Mouse (Mus musculus): Measurements from ENCODE around the gene Olfr105-ps. TPM values are rescaled to one million over a fixed set of nuclear protein-coding genes. Genes with fewer than 3 reads are reported as not detected.

Olfr105-ps gene
- total RNA-seq (2021), result not detected

GRCm38 (mm10) chr17:37378733-37379132 is at the start of gene Olfr105-ps:
TSS of gene Olfr105-ps (plus strand) at chr17:37379033.
- intact Hi-C loops (cut with DNase I), result no loop called here
- DNase-seq (ENCODE audit: low spot score in 2 of 2), result no peak

GRCm38 (mm10) chr17:37339598-37339997 is 39.2 kb upstream of the Olfr105-ps start, which contains the start of gene Olfr103:
TSS of gene Olfr103 (minus strand) at chr17:37339698.
- intact Hi-C loops (cut with DNase I), result no loop called here
- no peak for DNase-seq (ENCODE audit: low spot score in 2 of 2)

GRCm38 (mm10) chr17:37359282-37359681 is 19.6 kb upstream of the Olfr105-ps start, which contains the start of gene Olfr104-ps:
TSS of gene Olfr104-ps (plus strand) at chr17:37359582.
- intact Hi-C loops (cut with DNase I), result no loop called here
- DNase-seq (ENCODE audit: low spot score in 2 of 2), result no peak

- intact Hi-C loops (cut with DNase I), result no loop called here
- DNase-seq (ENCODE audit: low spot score in 2 of 2), result no peak
Measured at GRCm38 (mm10) chr17:37390093-37390492, 11.3 kb downstream of the Olfr105-ps start, which contains the start of gene Olfr106-ps. TSS of gene Olfr106-ps (plus strand) at chr17:37390393.

- DNase-seq (ENCODE audit: low spot score in 2 of 2), result no peak
- intact Hi-C loops (cut with DNase I), result no loop called here
Measured at GRCm38 (mm10) chr17:37398926-37399325, 20.1 kb downstream of the Olfr105-ps start, which contains the start of gene Olfr107. TSS of gene Olfr107 (plus strand) at chr17:37399226.

GRCm38 (mm10) chr17:37413380-37413779 is 34.5 kb downstream of the Olfr105-ps start:
- no peak for DNase-seq (ENCODE audit: low spot score in 2 of 2)

More at GRCm38 (mm10) chr17:37413380-37413779, 34.5 kb downstream of the Olfr105-ps start:
- intact Hi-C loops (cut with DNase I), result no loop called here

Other genes starting within 250 kb of the Olfr105-ps start
- gene Olfr93, start 217.5 kb upstream of the Olfr105-ps start, total RNA-seq (2021), result not detected
- not detected for gene Ubd, start 185.1 kb upstream of the Olfr105-ps start, total RNA-seq (2021)
- not detected for gene Olfr94, start 178.0 kb upstream of the Olfr105-ps start, total RNA-seq (2021)
- gene Olfr95, start 165.9 kb upstream of the Olfr105-ps start, total RNA-seq (2021), result not detected
- not detected for gene Olfr96, start 158.9 kb upstream of the Olfr105-ps start, total RNA-seq (2021)
- gene Olfr97, start 141.7 kb upstream of the Olfr105-ps start, total RNA-seq (2021), result not detected
- not detected for gene Olfr98, start 115.3 kb upstream of the Olfr105-ps start, total RNA-seq (2021)
- 1 to 10 TPM; 3.2 to 3.4 TPM for gene H2-M3, start 108.8 kb upstream of the Olfr105-ps start, total RNA-seq (2021)
- gene Olfr99, start 95.6 kb upstream of the Olfr105-ps start, total RNA-seq (2021), result not detected
- not detected for gene Olfr101, start 74.7 kb upstream of the Olfr105-ps start, total RNA-seq (2021)
- gene Olfr102, start 62.0 kb upstream of the Olfr105-ps start, total RNA-seq (2021), result not detected
- not detected for gene Olfr103, start 39.3 kb upstream of the Olfr105-ps start, total RNA-seq (2021)
- gene Olfr104-ps, start 19.5 kb upstream of the Olfr105-ps start, total RNA-seq (2021), result not detected
- gene Olfr106-ps, start 11.4 kb downstream of the Olfr105-ps start, total RNA-seq (2021), result not detected
- gene Olfr107, start 20.2 kb downstream of the Olfr105-ps start, total RNA-seq (2021), result not detected
- not detected for gene Olfr108, start 66.4 kb downstream of the Olfr105-ps start, total RNA-seq (2021)
- gene Olfr109, start 79.9 kb downstream of the Olfr105-ps start, total RNA-seq (2021), result not detected
- not detected for gene H2-M2, start 104.5 kb downstream of the Olfr105-ps start, total RNA-seq (2021)
- under 1 TPM in 1 of 2 experiments, not detected in 1; 0.22 TPM for gene Olfr110, start 113.4 kb downstream of the Olfr105-ps start, total RNA-seq (2021)
- under 1 TPM in 1 of 2 experiments, not detected in 1; 0.17 TPM for gene Olfr111, start 129.0 kb downstream of the Olfr105-ps start, total RNA-seq (2021)
- not detected for gene Olfr112, start 190.4 kb downstream of the Olfr105-ps start, total RNA-seq (2021)
- gene Olfr113, start 198.6 kb downstream of the Olfr105-ps start, total RNA-seq (2021), result not detected
- gene Olfr114, start 213.7 kb downstream of the Olfr105-ps start, total RNA-seq (2021), result not detected
- gene Olfr115, start 248.1 kb downstream of the Olfr105-ps start, total RNA-seq (2021), result not detected
- gene Olfr116, start 248.2 kb downstream of the Olfr105-ps start, total RNA-seq (2021), result not detected